Mouse (Mus musculus): ENCODE results near the gene Olfr520. TPM values are rescaled to one million over a fixed set of nuclear protein-coding genes. Genes with fewer than 3 reads are reported as not detected.
"Not testable (repeated sequence)": the region's sequence is repeated elsewhere in the genome, so short reads cannot be mapped to it uniquely, and the experiment has no call there.

Gene Olfr520
- total RNA-seq (2015; ENCODE audit: low replicate concordance) (not detected in 2 replicates), total RNA-seq (2017; ENCODE audit: low replicate concordance) (not detected in 2 replicates)

- ATAC-seq (replicated peaks; ENCODE audit: low FRiP score, poor library complexity, severe bottlenecking) = no peak
Observed at GRCm38 (mm10) chr7:99729973-99730372, at the start of gene Olfr520. TSS of gene Olfr520 (plus strand) at chr7:99730273.

DNA sequence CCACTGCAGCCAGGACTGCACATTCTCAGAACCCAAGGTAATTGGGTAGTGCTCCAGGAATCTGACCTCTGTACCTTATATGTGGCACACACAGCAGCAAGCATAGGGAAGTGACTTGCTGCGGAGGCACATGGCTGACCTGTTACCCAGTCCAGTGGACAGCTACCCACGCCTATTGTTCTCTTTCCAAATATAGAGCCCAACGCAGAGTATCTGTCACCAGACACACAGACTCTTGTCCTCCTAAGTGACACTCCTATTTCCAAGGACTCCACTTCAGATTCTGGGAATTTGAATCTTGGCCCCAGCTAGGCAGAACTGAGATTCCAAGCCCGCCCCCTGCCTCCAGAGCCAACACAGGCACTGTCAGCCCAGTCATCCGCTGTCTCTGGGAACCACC, 49.3 kb upstream of the Olfr520 start:
- ATAC-seq (replicated peaks; ENCODE audit: low FRiP score, poor library complexity, severe bottlenecking) = no peak

DNA sequence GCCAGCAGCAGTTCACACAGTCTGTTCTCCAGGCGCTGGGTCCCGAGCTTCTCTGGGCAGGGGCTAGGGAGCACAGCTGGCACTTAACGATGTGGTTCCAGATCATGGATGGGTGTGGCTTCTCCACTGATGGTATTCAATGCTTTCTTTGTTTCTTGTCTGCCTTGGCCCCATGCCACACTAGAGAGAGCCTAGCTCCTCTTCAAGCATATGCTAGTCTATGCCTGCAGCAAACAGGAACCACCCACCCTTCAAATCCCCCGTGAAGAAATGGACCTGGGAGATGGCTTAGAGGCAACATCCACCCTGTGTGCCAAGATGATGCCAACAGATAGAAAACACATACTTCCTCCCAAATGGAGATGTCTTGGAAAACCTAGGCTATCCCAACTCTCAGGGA, 46.0 kb upstream of the Olfr520 start:
- no peak for ATAC-seq (replicated peaks; ENCODE audit: low FRiP score, poor library complexity, severe bottlenecking)

DNA sequence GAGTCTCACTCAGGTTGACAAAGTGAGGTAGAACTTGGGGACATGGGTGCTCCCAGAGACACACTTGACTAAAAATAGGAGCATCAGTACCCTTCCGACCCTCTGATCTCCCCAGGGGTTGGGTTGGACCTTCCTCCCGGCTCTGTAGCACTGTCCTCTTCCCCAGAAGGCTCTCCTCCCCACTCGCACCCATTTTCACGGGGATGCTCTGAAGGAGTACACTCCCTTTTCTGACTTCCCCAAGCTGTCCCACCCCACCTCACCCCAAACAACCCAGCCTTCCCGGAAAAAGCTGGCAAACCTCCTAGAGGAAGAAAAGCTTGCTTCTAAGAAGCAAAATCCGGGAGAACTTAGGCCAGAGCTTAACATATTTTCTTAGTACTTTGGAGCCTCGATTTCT, 39.3 kb upstream of the Olfr520 start:
- no peak for ATAC-seq (replicated peaks; ENCODE audit: low FRiP score, poor library complexity, severe bottlenecking)

DNA sequence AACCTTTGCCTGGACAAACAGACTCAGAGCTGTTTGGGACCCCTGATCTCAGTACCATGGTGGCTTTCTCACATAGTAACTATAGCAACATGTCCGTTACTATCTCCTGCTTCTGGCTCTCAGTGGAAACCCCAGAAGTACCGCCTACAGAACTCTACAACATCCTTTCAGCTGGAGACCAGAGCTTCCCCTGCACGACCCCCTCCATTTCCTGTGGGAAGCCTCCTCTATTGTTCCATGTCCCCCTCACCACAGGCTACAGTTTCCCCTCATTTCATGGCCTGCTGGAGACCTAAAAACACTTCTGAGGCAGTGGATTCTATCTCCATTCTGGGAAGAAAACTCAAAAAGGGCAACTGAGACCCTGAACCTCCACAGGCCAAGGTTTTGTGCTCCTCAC, 37.7 kb upstream of the Olfr520 start:
- no peak for ATAC-seq (replicated peaks; ENCODE audit: low FRiP score, poor library complexity, severe bottlenecking)

DNA sequence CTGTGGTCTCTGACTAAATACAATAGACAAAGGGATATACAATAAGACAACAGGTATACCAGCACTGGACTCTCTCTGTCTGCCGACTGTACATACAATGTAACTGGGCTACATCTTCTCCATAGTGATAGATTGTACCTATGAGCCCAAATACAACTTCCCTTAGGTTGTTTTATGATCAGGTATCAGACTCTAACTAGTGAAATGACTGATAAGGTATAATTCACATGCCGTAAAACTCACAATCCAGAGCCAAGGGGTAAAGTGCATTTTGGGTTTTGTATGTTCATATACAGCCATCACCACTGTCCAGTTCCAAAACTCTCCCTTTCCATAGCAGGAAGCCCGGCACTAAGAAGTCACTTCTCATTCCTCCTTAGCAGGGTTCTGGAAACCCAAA, 36.7 kb upstream of the Olfr520 start:
- no peak for ATAC-seq (replicated peaks; ENCODE audit: low FRiP score, poor library complexity, severe bottlenecking)

- no peak for ATAC-seq (replicated peaks; ENCODE audit: low FRiP score, poor library complexity, severe bottlenecking)
Observed at GRCm38 (mm10) chr7:99693976-99694375, 36.1 kb upstream of the Olfr520 start.

- not testable (repeated sequence) for ATAC-seq (replicated peaks; ENCODE audit: low FRiP score, poor library complexity, severe bottlenecking)
Observed at GRCm38 (mm10) chr7:99694424-99694823, 35.6 kb upstream of the Olfr520 start.

GRCm38 (mm10) chr7:99695471-99696057, 34.5 kb upstream of the Olfr520 start:
- no peak for ATAC-seq (replicated peaks; ENCODE audit: low FRiP score, poor library complexity, severe bottlenecking)

DNA sequence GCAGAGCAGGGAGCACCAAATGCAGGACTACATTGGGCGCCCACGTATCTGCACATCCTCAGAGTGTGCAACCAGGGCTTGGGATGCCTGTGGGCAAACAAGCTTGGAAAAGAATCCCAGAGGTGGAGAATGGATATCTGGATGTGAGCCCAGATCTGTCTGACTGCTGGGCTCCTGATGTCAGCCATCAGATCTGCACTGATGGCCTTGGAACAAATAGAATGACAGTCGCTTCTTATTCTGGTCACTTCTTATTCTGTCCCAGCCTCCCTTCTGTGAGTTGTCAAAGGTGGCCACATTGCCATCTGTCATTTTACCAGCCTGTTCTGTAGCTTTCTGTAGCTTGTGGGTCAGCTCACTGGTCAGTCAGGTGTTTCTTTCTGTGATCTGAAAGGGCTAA, 31.5 kb upstream of the Olfr520 start:
- no peak for ATAC-seq (replicated peaks; ENCODE audit: low FRiP score, poor library complexity, severe bottlenecking)

DNA sequence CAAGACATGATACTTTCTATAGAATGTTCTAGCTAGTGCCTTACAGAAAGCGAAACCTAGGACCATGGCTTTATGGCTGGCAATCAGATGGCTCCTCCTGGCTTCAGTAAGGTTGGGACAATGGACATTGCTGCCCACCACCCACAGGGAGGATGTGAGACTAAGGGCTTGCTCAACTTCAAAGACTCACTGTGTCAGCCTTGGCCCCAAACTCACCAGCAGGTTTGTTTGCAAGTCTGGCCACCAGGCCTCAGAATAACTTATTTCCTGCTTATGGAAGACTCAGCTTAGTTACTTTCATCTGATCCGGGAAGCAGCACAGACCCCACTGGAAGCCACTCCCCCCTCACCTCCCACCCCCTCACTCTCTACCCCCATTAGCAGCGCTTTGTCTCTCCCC, 31.0 kb upstream of the Olfr520 start:
- no peak for ATAC-seq (replicated peaks; ENCODE audit: low FRiP score, poor library complexity, severe bottlenecking)

- ATAC-seq (replicated peaks; ENCODE audit: low FRiP score, poor library complexity, severe bottlenecking) = no peak
Observed at GRCm38 (mm10) chr7:99699709-99700151, 30.3 kb upstream of the Olfr520 start.

- ATAC-seq (replicated peaks; ENCODE audit: low FRiP score, poor library complexity, severe bottlenecking) = no peak
Observed at GRCm38 (mm10) chr7:99700641-99701040, 29.4 kb upstream of the Olfr520 start.

GRCm38 (mm10) chr7:99702201-99702600, 27.9 kb upstream of the Olfr520 start:
- ATAC-seq (replicated peaks; ENCODE audit: low FRiP score, poor library complexity, severe bottlenecking) = no peak

DNA sequence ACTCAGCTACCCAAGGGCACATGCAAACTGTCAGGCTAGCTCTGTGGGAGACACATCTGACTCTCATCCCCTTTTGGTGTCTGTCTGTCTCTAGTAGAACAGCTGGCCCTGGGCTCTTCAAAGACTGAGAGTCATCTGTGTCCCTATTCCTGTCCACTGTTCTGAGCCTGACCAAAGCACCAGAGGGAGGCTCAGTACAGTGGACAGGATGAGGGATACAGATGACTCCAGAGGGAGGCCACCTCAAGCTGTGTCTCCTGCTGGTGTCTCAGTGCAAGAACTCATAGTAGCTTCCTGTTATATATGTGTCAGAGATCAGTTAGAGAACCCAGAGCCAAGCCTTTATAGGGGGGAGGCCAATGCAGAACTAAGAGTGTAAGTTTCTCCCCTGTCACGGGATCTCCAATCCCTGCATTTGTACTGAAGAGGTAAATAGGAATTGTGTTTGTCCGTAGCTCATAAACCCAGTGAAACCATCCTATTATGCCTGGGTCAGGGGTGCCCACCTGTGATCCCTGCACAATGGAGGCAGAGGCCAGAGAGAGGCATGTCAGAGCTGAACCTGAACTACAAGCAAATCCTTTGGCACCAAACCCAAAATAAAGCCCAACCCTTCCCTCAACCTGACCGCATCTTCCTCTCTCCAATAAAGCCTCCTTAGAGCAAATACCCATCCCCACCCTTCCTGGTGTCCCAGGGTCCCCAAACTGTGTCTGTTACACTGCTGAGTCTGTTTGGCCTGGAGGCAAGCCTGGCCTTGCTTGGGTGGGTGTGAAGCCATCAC, 25.1 kb upstream of the Olfr520 start:
- ATAC-seq (replicated peaks; ENCODE audit: low FRiP score, poor library complexity, severe bottlenecking) = no peak

- no peak for ATAC-seq (replicated peaks; ENCODE audit: low FRiP score, poor library complexity, severe bottlenecking)
Observed at GRCm38 (mm10) chr7:99706341-99707037, 23.6 kb upstream of the Olfr520 start.

- no peak for ATAC-seq (replicated peaks; ENCODE audit: low FRiP score, poor library complexity, severe bottlenecking)
Observed at GRCm38 (mm10) chr7:99707038-99707595, 23.0 kb upstream of the Olfr520 start.

DNA sequence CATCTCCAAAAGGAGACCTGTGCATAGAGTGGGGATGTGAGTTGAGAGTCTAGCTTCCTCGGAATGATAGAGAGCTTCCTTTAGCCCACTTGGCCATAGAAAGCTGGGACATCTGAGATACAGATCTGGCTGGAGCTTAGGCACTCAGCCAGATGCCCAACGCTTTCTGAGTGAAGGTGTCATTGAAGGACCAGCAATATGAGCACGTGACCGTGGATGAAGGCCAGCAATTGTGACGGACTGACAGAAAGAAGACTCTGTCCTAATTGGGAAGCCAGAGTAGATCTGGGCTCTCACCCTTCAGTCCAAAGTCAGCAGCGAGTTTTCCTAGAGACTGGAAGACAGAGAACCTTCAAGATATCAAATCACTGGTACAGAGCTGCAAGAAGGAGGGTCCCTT, 22.4 kb upstream of the Olfr520 start:
- ATAC-seq (replicated peaks; ENCODE audit: low FRiP score, poor library complexity, severe bottlenecking) = no peak

GRCm38 (mm10) chr7:99708301-99708721, 21.8 kb upstream of the Olfr520 start:
- no peak for ATAC-seq (replicated peaks; ENCODE audit: low FRiP score, poor library complexity, severe bottlenecking)

- ATAC-seq (replicated peaks; ENCODE audit: low FRiP score, poor library complexity, severe bottlenecking) = no peak
Observed at GRCm38 (mm10) chr7:99708750-99709149, 21.3 kb upstream of the Olfr520 start.

Measured in erythroblast, adult 5-6 weeks (primary cell).